Mouse (Mus musculus) hindbrain, postnatal 0 days (tissue): Measurements from ENCODE around the gene Ankrd54. TPM values are rescaled to one million over a fixed set of nuclear protein-coding genes. Genes with fewer than 3 reads are reported as not detected.

ENCODE experiments used
- ATAC-seq: fragments of 200-750 bp; cut with Nextera tagmentation; 2 replicates; pipeline ENCODE4 v1.8.0; 2017; ENCODE audit warnings: mild to moderate bottlenecking, moderate TSS enrichment, moderate library complexity
- DNase-seq: peaks from one replicate; pipeline ENCODE4 v3.0.0-alpha.2; 2015; ENCODE audit warnings: low spot score
- H3K27ac ChIP-seq: fragments of 300-500 bp; sonication (generic); 2 replicates; pipeline ENCODE4 v1.5.1; 2014; ENCODE audit warnings: mild to moderate bottlenecking
- H3K27me3 ChIP-seq: fragments of 300-500 bp; sonication (generic); 2 replicates; pipeline ENCODE4 v1.6.1; 2014; ENCODE audit warnings: low read length, mixed read lengths; ENCODE audit not compliant: insufficient read depth
- H3K36me3 ChIP-seq: fragments of 300-500 bp; sonication (generic); 2 replicates; pipeline ENCODE4 v1.6.1; 2014; ENCODE audit warnings: low read length, mixed read lengths; ENCODE audit not compliant: insufficient read depth
- H3K4me1 ChIP-seq: fragments of 300-500 bp; sonication (generic); 2 replicates; pipeline ENCODE4 v1.6.1; 2014; ENCODE audit warnings: antibody characterized with exemption, low read length, mixed read lengths; ENCODE audit not compliant: insufficient read depth
- H3K4me2 ChIP-seq: fragments of 300-500 bp; sonication (generic); 2 replicates; pipeline ENCODE4 v1.6.1; 2014; ENCODE audit warnings: low read depth, mild to moderate bottlenecking, low read length, moderate library complexity, mixed read lengths
- H3K4me3 ChIP-seq: fragments of 300-500 bp; sonication (generic); 2 replicates; pipeline ENCODE4 v1.5.1; 2014; ENCODE audit warnings: low read length
- H3K9ac ChIP-seq: fragments of 300-500 bp; sonication (generic); replicated peaks from 2 replicates; pipeline ENCODE4 v1.6.1; 2014; ENCODE audit warnings: mild to moderate bottlenecking, low read length, moderate library complexity, mixed read lengths
- H3K9me3 ChIP-seq: fragments of 300-500 bp; sonication (generic); 2 replicates; pipeline ENCODE4 v1.6.1; 2016; ENCODE audit warnings: low read length, mixed read lengths
- CTCF ChIP-seq: IDR thresholded peaks from 2 replicates; pipeline ENCODE4 v1.5.1; 2016; ENCODE audit warnings: antibody characterized with exemption, control low read depth, low read depth
- WGBS: fragments of 180-500 bp; shearing (Covaris S2); extraction: QIAGEN DNeasy Blood & Tissue Kit; methylation state at CpG from one replicate; pipeline ENCODE4 v1.1.7; 2014; 5-methylcytosine and 5-hydroxymethylcytosine counted together
- polyA plus RNA-seq: library from polyadenylated mRNA; unstranded; fragments of >200 nt; fragmentation: Nextera tagmentation; extraction: Ambion mirVana; gene quantifications from 2 replicates; pipeline ENCODE4 v1.2.1, GENCODE M21; 2015
- total RNA-seq: library from RNA; depleted of rRNA; stranded (reverse); fragments of >200 nt; gene quantifications from 2 replicates; pipeline ENCODE4 v1.2.3, GENCODE M21; 2014

Gene Ankrd54
- total and polyA plus RNA-seq, 2 experiments from 2014 or later: 36.7 to 62.5 TPM

DNA sequence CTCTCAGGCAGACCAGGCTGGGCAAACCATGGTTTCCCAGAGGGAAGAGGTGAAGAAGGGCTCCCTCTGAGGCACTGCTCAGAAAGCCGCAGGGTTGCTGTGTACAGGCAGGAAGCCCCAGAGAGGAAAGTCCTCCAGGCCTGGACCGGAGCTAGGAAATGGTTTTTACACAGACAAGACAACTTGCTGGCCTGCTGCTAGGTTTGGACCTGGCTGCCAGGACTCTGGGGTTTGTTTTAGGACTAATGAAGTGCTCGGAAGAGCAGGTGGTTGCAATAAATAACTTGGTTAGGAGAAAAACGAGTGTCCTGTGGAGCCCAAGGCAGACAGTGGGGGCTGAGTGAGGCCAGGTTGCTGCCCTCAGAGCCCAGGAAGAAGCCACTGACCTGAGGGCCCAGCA, 14.5 kb downstream of the Ankrd54 start:
- DNase-seq (no peak), ATAC-seq (no peak)
- TF ChIP-seq CTCF: no peak
- peaks cover 11% of the 10 kb centered on the region; the same call in 1 of the 2 replicates for H3K36me3 ChIP-seq
- no peak overlapping the region for H3K9ac ChIP-seq
- no peaks in the 10 kb centered on the region for H3K9me3 ChIP-seq
- H3K4me1 ChIP-seq: no peaks in the 10 kb centered on the region
- 53% methylated on average over 4 of the region's 4 CpGs for WGBS
- no peaks in the 10 kb centered on the region for H3K27me3 ChIP-seq
- H3K4me2 ChIP-seq: no peak overlapping the region
- H3K27ac ChIP-seq: no peak overlapping the region
- H3K4me3 ChIP-seq: no peak overlapping the region

DNA sequence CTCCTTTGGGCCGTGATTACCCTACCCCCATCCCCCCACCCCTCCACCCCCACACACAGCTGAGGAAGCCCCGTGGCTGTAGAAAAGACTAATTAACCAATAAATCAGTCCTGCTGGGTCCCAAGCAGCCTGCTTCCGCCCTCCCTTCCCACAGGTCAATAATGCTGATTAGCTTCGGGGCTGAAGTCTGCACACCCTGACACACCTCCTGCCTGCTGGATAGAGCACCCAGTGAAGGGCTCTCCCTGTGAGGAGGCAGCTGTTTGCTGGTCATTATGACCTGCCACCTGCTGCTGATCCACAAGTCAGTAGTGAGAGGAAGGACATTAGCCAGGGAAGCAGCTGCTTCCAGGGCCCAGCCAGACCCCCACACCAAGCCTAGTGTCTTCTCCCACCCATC, 17.9 kb downstream of the Ankrd54 start:
- no peak overlapping the region for H3K9ac ChIP-seq
- no peaks in the 10 kb centered on the region for H3K4me1 ChIP-seq
- peaks cover 13% of the 10 kb centered on the region; the same call in 1 of the 2 replicates for H3K27me3 ChIP-seq
- no peak for ATAC-seq
- no peaks in the 10 kb centered on the region for H3K36me3 ChIP-seq
- no peak overlapping the region for H3K27ac ChIP-seq
- 18% methylated on average over 4 of the region's 4 CpGs for WGBS
- no peaks in the 10 kb centered on the region for H3K9me3 ChIP-seq
- no peak overlapping the region for H3K4me3 ChIP-seq
- no peak for TF ChIP-seq CTCF
- DNase-seq: no peak
- H3K4me2 ChIP-seq: no peak overlapping the region

DNA sequence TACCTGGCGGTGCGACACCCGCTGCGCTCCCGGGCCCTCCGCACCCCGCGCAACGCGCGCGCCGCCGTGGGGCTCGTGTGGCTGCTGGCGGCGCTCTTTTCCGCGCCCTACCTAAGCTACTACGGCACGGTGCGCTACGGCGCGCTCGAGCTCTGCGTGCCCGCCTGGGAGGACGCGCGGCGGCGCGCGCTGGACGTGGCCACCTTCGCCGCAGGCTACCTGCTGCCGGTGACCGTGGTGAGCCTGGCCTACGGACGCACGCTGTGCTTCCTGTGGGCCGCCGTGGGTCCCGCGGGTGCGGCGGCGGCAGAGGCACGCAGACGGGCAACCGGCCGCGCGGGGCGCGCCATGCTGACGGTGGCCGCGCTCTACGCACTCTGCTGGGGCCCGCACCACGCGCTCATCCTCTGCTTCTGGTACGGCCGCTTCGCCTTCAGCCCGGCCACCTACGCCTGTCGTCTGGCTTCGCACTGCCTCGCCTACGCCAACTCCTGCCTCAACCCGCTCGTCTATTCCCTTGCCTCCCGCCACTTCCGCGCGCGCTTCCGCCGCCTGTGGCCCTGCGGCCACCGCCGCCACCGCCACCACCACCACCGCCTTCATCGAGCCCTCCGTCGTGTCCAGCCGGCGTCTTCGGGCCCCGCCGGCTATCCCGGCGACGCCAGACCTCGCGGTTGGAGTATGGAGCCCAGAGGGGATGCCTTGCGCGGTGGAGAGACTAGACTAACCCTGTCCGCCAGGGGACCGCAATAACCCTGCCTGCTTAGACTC, 19.8 kb downstream of the Ankrd54 start:
- no peaks in the 10 kb centered on the region for H3K36me3 ChIP-seq
- DNase-seq (peak; percentile 71), ATAC-seq (peak; percentile 65)
- no peaks in the 10 kb centered on the region for H3K4me1 ChIP-seq
- peak overlapping the region; percentile 63 for H3K9ac ChIP-seq
- WGBS: 1% methylated on average over 101 of the region's 105 CpGs
- peak overlapping the region; percentile 77 for H3K4me2 ChIP-seq
- H3K27ac ChIP-seq: peak overlapping the region; percentile 54; the same call in 1 of the 2 replicates
- H3K27me3 ChIP-seq: peaks cover 13% of the 10 kb centered on the region; the same call in 1 of the 2 replicates
- H3K4me3 ChIP-seq: peak overlapping the region; percentile 52
- H3K9me3 ChIP-seq: no peaks in the 10 kb centered on the region
- TF ChIP-seq CTCF: peak; percentile 30

DNA sequence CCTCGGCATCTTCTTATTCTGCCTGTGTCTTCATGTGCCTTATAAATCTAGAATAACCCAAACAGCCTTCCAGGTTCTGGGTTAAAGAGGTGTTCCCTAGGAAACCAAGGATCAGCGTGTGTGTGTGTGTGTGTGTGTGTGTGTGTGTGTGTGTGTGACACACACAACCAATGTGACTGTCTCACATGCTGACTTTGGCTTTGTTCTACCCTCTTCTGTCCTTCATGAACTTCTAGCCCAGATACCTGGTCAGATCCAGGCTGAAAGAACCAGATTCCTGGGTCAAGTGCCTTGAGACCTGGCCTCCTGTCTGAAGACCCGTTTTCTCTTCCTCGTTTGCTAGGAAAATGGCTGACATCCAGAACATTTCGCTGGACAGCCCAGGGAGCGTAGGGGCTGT, 21.1 kb downstream of the Ankrd54 start, which contains the start of gene Galr3:
Gene Galr3, plus strand, starts transcription at position 301 of the 400 bp plus-strand sequence.
- no peak for TF ChIP-seq CTCF
- DNase-seq (no peak), ATAC-seq (no peak)
- H3K9ac ChIP-seq: peak within 1 kb of the TSS; percentile 63
- no peaks in the 10 kb centered on the region for H3K36me3 ChIP-seq
- H3K27me3 ChIP-seq: peaks cover 13% of the 10 kb centered on the region; the same call in 1 of the 2 replicates
- no peaks in the 10 kb centered on the region for H3K9me3 ChIP-seq
- H3K4me3 ChIP-seq: peak within 1 kb of the TSS; percentile 52
- WGBS: 74% methylated on average over 6 of the region's 6 CpGs
- peak within 1 kb of the TSS; percentile 54; the same call in 1 of the 2 replicates for H3K27ac ChIP-seq
- no peaks in the 10 kb centered on the region for H3K4me1 ChIP-seq
- H3K4me2 ChIP-seq: peak within 1 kb of the TSS; percentile 77

DNA sequence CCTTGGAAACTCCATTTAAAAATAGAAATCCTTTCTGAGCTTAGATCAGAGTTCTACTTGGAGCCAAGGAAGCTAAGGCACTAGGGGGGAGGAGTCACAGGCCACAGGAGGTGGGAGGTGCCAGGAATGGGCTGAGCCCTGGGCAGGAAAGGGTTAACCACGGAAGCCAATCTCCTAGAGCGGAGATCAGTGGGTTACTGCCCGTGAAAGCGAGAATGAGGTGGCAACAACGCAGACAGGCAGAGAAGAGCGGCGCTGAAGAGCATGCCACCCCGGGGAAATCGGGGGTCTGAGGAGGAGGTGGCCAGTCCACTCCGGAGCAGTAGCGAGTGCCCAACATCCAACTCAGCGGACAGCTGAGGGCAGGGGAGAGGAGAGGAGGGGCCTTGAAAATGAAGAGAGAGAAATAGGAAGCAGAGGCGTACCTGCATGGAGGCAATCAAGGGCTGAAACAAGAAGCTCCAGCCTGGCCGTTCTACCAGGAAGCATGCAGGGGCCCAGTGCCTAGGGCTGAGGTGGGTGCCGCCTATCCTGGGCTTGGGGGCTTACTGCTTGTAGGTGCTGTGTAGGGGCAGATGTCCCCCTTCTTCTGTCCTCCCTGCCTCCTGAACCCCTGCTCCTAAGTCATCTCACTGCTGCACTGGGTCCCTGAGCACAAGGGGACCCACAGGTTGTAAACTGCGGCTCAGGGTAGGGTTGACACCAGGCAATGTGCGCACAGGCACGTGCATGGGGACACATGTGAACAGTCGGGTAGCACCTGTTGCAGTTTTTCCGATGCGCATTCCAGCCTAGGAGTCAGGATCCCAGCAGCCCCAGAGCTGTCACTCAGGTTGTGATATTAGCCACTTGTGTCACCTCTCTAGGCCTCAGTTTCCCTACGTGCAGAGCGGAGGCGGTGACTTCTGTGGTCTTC, 21.9 kb downstream of the Ankrd54 start:
- TF ChIP-seq CTCF: no peak; the same call in 1 of the 2 replicates

DNA sequence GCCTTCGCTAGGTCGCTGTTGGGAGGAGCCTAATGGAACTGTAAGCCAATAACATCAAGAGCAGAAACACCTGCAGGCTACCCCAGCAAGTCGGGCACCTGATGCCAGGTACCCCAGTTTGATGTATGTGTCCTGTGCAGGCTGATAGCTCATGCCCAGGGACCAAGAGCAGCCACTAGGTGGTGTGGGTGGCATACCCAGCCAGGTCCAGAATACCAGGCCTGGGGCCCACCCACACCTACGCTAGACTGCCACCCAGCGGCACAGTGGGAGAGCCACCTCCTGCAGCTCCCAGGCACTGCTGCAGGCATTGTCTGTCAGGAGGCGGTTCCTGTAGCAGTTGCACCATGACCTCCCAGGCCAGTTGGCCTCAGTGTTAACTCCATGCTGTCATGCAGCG, 23.8 kb downstream of the Ankrd54 start:
- no peaks in the 10 kb centered on the region for H3K36me3 ChIP-seq
- H3K4me2 ChIP-seq: no peak overlapping the region
- no peaks in the 10 kb centered on the region for H3K9me3 ChIP-seq
- ATAC-seq (peak; percentile 43; the same call in 1 of the 2 replicates), DNase-seq (peak; percentile 76)
- TF ChIP-seq CTCF: peak; percentile 84
- H3K4me1 ChIP-seq: no peaks in the 10 kb centered on the region
- peaks cover 13% of the 10 kb centered on the region; the same call in 1 of the 2 replicates for H3K27me3 ChIP-seq
- H3K27ac ChIP-seq: no peak overlapping the region
- no peak overlapping the region for H3K4me3 ChIP-seq
- WGBS: 21% methylated on average over 7 of the region's 7 CpGs
- H3K9ac ChIP-seq: no peak overlapping the region

More for the DNA sequence above, 21.9 kb downstream of the Ankrd54 start:
- no peaks in the 10 kb centered on the region for H3K4me1 ChIP-seq
- peak; percentile 58 for DNase-seq
- H3K9me3 ChIP-seq: no peaks in the 10 kb centered on the region
- H3K9ac ChIP-seq: 0 out of 2 replicates have a peak overlapping the region, but pooled peaks have one; percentile 25
- H3K27ac ChIP-seq: no peak overlapping the region
- WGBS: 24% methylated on average over 24 of the region's 24 CpGs
- peaks cover 13% of the 10 kb centered on the region; the same call in 1 of the 2 replicates for H3K27me3 ChIP-seq
- peak overlapping the region; percentile 23 for H3K4me3 ChIP-seq
- H3K36me3 ChIP-seq: no peaks in the 10 kb centered on the region
- ATAC-seq: 0 out of 2 replicates have a peak, but pooled peaks have one; percentile 8
- peak overlapping the region; percentile 49 for H3K4me2 ChIP-seq
